Mouse (Mus musculus): ENCODE data around the gene Lrch1. TPM values are rescaled to one million over a fixed set of nuclear protein-coding genes. Genes with fewer than 3 reads are reported as not detected.

Lrch1 gene
- total and polyA plus RNA-seq, 3 experiments, result 2.8 to 6.1 TPM; not detected in 1

DNA sequence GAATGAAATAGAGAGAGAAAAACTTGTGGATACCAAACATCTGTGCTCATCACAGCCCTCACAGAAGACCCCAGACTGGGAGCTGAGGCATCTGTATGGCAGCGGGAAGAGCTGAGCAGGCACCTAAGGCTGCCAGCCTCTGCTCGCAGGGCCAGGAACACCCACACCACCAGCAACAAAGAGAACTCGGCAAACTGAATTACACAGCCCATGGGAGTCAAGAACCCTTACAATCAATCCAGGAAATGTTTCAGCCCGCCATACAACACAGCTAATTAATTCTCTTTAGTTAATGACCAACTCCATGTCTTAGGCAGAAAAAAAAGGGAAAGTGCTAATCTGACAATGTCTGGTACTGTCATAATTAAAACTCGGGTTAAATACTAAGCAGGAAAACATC, 61.2 kb downstream of the Lrch1 start:
- no peaks in the 10 kb centered on the region for H3K9me3 ChIP-seq (replicated peaks; ENCODE audit: insufficient read depth, low read length)
- H3K79me2 ChIP-seq (ENCODE audit: control insufficient read depth, insufficient read depth, low read length, poor library complexity), result peaks cover 6% of the 10 kb centered on the region; the same call in 1 of the 2 replicates
- H3K27me3 ChIP-seq (ENCODE audit: control insufficient read depth in 1 of 2, insufficient read depth in 2 of 2, low read length in 2 of 2), result no peaks in the 10 kb centered on the region
- TF ChIP-seq CHD2 (IDR thresholded peaks at IDR 0.05; ENCODE audit: low read length) (no peak), ELF1 (IDR thresholded peaks at IDR 0.05; ENCODE audit: low read depth, low read length) (no peak), MAX (IDR thresholded peaks at IDR 0.05; ENCODE audit: low read length) (no peak), POLR2A (IDR thresholded peaks at IDR 0.05; ENCODE audit: control insufficient read depth in 1 of 2, insufficient read depth in 1 of 2, low read depth in 1 of 2, low read length in 2 of 2, poor library complexity in 1 of 2) (no peak), RCOR1 (IDR thresholded peaks at IDR 0.05; ENCODE audit: low read depth, low read length) (no peak), ZNF384 (IDR thresholded peaks at IDR 0.05; ENCODE audit: low read depth, low read length) (no peak), ETS1 (IDR thresholded peaks at IDR 0.05; ENCODE audit: low read depth, low read length) (no peak), NRF1 (IDR thresholded peaks at IDR 0.05; ENCODE audit: insufficient read depth, low read depth, low read length, poor library complexity, severe bottlenecking) (no peak), TBP (IDR thresholded peaks at IDR 0.05; ENCODE audit: low read depth, low read length) (no peak), BHLHE40 (IDR thresholded peaks at IDR 0.05; ENCODE audit: borderline replicate concordance, low read depth, low read length) (no peak), MYB (IDR thresholded peaks at IDR 0.05; ENCODE audit: low read depth, low read length) (no peak), TAL1 (IDR thresholded peaks at IDR 0.05; ENCODE audit: low read length) (no peak), MXI1 (IDR thresholded peaks at IDR 0.05; ENCODE audit: low read depth, low read length) (no peak), CTCF (IDR thresholded peaks at IDR 0.05 in 2 of 3, conservative IDR thresholded peaks at IDR 0.05 in 1 of 3; ENCODE audit: control insufficient read depth in 1 of 3, insufficient read depth in 1 of 3, low read depth in 2 of 3, low read length in 3 of 3, poor library complexity in 1 of 3, severe bottlenecking in 1 of 3) (no peak)
- H3K4me3 ChIP-seq (ENCODE audit: control insufficient read depth in 1 of 2, insufficient read depth in 1 of 2, low read depth in 2 of 2, low read length in 2 of 2), result no peak overlapping the region
- no peaks in the 10 kb centered on the region for H3K4me1 ChIP-seq (ENCODE audit: control insufficient read depth in 1 of 2, insufficient read depth in 2 of 2, low read length in 2 of 2)
- no peak for DNase-seq (ENCODE audit: low read depth, low spot score)
- H3K27ac ChIP-seq (ENCODE audit: control insufficient read depth, low read depth, low read length), result no peak overlapping the region
- no peaks in the 10 kb centered on the region; a peak in 1 of 4 replicates for H3K36me3 ChIP-seq (ENCODE audit: control insufficient read depth in 1 of 2, insufficient read depth in 2 of 2, low read length in 2 of 2)
- no peak overlapping the region for H3K9ac ChIP-seq (ENCODE audit: control insufficient read depth, low read depth, low read length, poor library complexity, severe bottlenecking)

DNA sequence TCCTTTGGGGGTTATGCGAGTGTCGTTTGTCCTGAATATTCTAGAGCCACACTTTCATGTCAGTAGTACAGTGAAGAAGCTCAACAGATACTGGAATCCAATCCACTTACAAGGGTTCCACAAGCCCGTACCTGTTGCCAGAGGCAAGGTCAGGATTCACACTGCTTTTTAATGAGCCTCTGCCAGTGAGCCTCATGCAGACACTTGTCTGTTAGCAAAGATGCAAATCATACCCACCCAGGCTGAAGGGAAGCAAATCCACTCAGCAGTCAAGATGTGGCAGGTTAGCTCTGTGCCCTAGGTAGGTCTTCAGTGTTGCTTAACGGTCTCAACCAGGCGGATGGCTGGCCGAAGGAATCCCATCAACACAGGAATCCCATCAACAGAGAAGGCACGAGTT, 62.8 kb downstream of the Lrch1 start:
- no peaks in the 10 kb centered on the region for H3K9me3 ChIP-seq (replicated peaks; ENCODE audit: insufficient read depth, low read length)
- H3K9ac ChIP-seq (ENCODE audit: control insufficient read depth, low read depth, low read length, poor library complexity, severe bottlenecking), result no peak overlapping the region
- TF ChIP-seq ETS1 (IDR thresholded peaks at IDR 0.05; ENCODE audit: low read depth, low read length), result no peak
- no peak for TF ChIP-seq ELF1 (IDR thresholded peaks at IDR 0.05; ENCODE audit: low read depth, low read length)
- no peak for TF ChIP-seq ZMIZ1 (IDR thresholded peaks at IDR 0.05; ENCODE audit: low read depth, low read length)
- TF ChIP-seq KAT2A (conservative IDR thresholded peaks at IDR 0.05; ENCODE audit: low read depth, low read length), result no peak
- TF ChIP-seq TCF12 (IDR thresholded peaks at IDR 0.05; ENCODE audit: low read depth, low read length), result no peak
- TF ChIP-seq TBP (IDR thresholded peaks at IDR 0.05; ENCODE audit: low read depth, low read length), result no peak
- TF ChIP-seq SIN3A (IDR thresholded peaks at IDR 0.05; ENCODE audit: low read length), result no peak
- TF ChIP-seq CHD1 (IDR thresholded peaks at IDR 0.05; ENCODE audit: low read depth, low read length), result no peak
- no peak for TF ChIP-seq NRF1 (IDR thresholded peaks at IDR 0.05; ENCODE audit: insufficient read depth, low read depth, low read length, poor library complexity, severe bottlenecking)
- no peak for DNase-seq (ENCODE audit: low read depth, low spot score)
- 0 out of 2 replicates have a peak, but pooled peaks cover 2% of the 10 kb centered on the region for H3K79me2 ChIP-seq (ENCODE audit: control insufficient read depth, insufficient read depth, low read length, poor library complexity)
- H3K4me3 ChIP-seq (ENCODE audit: control insufficient read depth in 1 of 2, insufficient read depth in 1 of 2, low read depth in 2 of 2, low read length in 2 of 2), result no peak overlapping the region
- no peaks in the 10 kb centered on the region; a peak in 1 of 4 replicates for H3K36me3 ChIP-seq (ENCODE audit: control insufficient read depth in 1 of 2, insufficient read depth in 2 of 2, low read length in 2 of 2)
- no peaks in the 10 kb centered on the region for H3K4me1 ChIP-seq (ENCODE audit: control insufficient read depth in 1 of 2, insufficient read depth in 2 of 2, low read length in 2 of 2)
- H3K27ac ChIP-seq (ENCODE audit: control insufficient read depth, low read depth, low read length), result no peak overlapping the region
- H3K27me3 ChIP-seq (ENCODE audit: control insufficient read depth in 1 of 2, insufficient read depth in 2 of 2, low read length in 2 of 2), result no peaks in the 10 kb centered on the region
